Mouse (Mus musculus): ENCODE data around the gene Nhej1.

The Nhej1 gene

GRCm38 (mm10) chr1:74947986-74948670, 176.9 kb downstream of the Nhej1 start:
- in situ Hi-C loops (cut with MboI, MseI) = loop anchor here (5.0 kb wide), 2 partner anchors 69 to 179 kb away; partner anchors contain the start of gene Nhej1

DNA sequence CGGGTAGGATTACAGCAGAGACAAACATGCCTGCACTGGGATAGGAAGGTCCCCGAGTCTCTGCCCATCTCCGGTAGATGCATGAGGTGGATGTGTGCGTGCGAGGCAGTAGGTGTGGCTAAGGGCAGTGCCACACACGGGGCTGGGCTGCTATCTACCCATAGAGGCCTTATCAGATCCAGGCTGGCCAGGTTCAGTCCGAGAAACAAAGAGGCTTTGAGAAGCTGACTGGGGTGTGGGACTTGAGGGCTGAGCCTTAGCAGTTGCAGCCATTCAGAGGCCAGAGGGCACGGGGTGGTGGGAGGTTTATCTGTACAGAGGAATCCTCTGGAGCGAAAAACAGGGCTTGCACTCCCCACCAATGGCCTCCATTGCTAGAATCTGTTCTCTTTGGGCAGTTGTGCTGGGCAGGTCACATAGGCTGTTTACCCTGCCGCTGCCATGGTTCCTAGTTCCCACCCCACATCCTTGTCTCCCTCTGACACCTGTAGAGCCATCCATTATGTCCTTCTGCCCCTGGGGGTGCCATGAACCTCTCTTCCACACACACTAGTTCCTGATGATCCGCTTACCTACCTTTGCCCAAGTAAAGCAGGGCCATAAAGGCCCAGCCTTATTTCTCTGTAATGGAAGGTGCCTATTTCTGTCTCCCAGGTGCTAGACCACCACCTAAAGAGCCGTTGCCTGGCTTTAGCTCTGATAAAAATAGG, 183.2 kb downstream of the Nhej1 start:
- in situ Hi-C loops (cut with MboI, MseI) = no loop called here

DNA sequence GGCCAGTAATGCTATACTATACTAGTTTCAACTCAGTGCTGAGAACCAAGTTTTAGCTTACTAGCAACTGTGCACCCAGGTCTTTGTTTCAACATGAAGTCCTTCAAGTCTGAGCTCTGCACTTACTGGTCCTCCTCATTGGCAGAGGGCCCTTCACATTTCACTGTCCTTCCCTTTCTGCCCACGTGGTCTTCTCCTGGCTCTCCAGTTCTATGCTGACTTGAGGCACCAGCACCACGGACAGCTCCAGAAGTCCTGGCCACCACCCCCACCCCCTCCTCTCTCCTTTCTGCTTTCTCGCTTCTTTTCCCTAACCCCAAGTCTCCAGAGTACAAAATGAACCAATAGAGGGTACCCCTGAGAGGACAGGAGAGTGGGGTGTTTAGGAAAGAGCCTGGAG, 185.2 kb downstream of the Nhej1 start:
- in situ Hi-C loops (cut with MboI, MseI) = no loop called here

DNA sequence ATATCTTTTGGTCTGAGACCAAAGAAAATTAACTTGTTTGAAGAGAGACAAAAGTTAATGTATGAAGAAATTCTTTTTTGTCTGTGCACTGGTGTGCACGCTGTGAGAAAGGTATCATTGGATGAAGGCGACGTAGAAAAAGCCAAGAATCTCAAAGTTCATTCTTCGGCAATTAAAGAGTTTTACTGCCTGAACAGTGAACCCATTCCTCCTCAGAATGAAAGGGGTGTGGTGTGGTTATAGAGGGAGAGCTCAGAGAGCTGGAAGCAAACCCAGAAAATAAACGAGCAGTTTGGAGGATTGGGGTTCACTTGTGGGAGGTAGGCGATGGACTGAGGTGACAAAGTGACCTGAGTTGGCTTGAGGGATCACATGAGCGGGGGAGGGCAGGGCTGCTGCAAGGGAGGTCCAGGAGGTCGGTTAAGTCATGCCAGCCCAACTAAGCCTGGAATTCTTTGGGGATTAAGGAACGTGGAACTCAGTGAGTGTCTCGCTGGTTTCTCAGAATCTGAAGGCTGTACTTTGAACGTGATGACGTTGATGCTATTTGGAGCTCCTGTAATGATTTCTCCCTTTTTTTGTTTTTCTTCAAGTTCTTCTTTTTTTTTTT, 188.7 kb downstream of the Nhej1 start:
- in situ Hi-C loops (cut with MboI, MseI) = no loop called here

GRCm38 (mm10) chr1:74935402-74935801, 189.6 kb downstream of the Nhej1 start, which contains the start of gene Cfap65:
Gene Cfap65, minus strand, starts transcription at chr1:74935599.
- in situ Hi-C loops (cut with MboI, MseI) = no loop called here

DNA sequence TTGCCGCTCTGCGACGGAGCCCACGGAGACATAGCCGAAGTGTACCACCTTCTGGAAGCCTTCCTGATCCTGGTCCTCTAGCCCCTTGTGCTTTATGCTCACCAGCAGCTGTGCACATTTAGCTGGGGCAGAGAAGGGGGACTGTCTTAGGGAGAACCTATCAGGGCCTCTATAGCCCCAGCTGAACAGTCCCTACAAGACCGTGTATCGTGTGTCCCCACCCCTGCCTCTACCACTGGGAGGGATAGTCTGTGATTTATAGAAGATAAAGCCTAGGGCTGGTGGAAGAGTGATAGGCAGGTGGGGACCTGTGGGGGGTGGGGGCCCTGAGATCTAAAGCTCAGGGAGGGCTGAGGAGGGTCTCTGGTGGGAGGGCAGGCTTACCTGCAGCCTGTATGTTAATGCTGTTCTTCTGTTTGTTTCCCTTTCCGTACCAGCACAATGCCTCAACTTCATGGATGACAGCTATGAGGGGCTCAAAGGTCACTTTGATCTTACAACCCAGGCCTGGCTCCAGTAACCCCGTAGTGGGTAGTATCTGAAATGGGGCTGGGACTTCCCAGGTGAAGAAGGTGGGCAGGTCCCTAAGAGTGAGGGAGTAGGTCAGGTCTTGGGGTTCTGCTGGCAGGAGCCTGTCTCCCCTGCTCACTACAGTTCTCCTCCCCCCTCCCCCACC, 197.2 kb downstream of the Nhej1 start:
- in situ Hi-C loops (cut with MboI, MseI) = no loop called here

- in situ Hi-C loops (cut with MboI, MseI) = no loop called here
These were observed 198.3 kb downstream of the Nhej1 start for GRCm38 (mm10) chr1:74926721-74927120.

DNA sequence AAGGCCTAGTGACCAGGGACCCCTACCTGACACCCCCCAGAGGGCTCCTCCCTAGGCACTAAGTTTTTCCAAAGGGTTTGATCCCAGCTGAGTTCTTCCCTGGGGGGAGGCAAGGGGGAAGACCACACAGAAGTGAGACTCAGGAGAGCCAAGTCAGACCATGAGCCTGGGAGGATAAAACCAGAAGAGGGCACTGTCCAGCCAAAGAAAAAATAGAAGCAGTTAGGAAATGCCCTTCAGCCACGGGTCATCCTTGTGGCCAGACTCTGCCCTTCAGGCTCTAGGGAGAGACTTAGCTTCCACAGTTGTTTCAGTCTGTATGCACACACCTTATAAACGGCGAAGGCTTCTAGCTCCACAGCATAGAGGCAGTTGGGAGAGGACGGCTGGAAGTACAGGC, 200.5 kb downstream of the Nhej1 start:
- in situ Hi-C loops (cut with MboI, MseI) = no loop called here

All from regulatory T cell (primary cell).